Mouse (Mus musculus) kidney, adult 10 weeks (tissue): ENCODE results near the gene Tatdn2. TPM values are rescaled to one million over a fixed set of nuclear protein-coding genes. Genes with fewer than 3 reads are reported as not detected.

ENCODE experiments used
- polyA plus RNA-seq: library from polyadenylated mRNA; stranded (reverse); fragments of 350-450 nt; fragmentation: Illumina TruSeq; extraction: RNeasy Lipid Tissue Mini Kit (QIAGEN cat#74804); gene quantifications from one replicate; pipeline ENCODE4 v1.2.3, GENCODE M21; 2014; ENCODE audit warnings: low read depth, low replicate concordance

Tatdn2 gene
- 24.3 TPM for polyA plus RNA-seq

GRCm38 (mm10) chr6:113696582-113697221 lies at the start of gene Tatdn2:
Tatdn2 (plus strand) TSS chr6:113697050.

DNA sequence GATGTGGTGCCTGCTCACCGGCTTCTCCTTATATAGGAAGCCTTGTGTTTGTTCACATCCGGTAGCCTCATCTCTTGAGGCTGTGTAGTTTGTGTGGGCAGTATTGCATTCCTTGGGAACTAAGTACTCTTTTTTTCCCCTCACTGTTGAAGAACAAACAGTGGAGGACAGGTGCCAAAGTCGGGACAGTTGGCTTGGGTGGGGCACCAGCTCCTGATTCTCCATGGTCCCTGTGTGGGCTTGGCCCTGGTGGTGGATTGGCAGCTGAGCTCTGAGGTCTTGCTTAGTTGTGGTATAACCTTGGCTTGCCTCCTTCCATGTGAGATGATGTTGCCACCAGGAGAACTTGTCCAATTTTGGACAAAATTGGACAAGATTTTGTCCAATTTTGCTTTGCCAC lies 23.0 kb downstream of the Tatdn2 start, which contains the start of gene Ghrl:
Gene Ghrl (minus strand): TSS at position 3 of the 400 bp plus-strand sequence.

GRCm38 (mm10) chr6:113740236-113741217 lies 43.7 kb downstream of the Tatdn2 start, which contains the start of gene Sec13:
Sec13 (minus strand) TSS chr6:113740743.

Other genes starting within 250 kb of the Tatdn2 start
- 4.5 TPM for gene Il17re, start 238.6 kb upstream of the Tatdn2 start, polyA plus RNA-seq
- gene Il17rc, start 225.6 kb upstream of the Tatdn2 start, polyA plus RNA-seq, result 6.2 TPM
- 1.5 TPM for gene Creld1, start 213.8 kb upstream of the Tatdn2 start, polyA plus RNA-seq
- gene Prrt3, start 195.1 kb upstream of the Tatdn2 start, polyA plus RNA-seq, result not detected
- 92.6 TPM for gene Emc3, start 165.4 kb upstream of the Tatdn2 start, polyA plus RNA-seq
- gene Fancd2, start 165.4 kb upstream of the Tatdn2 start, polyA plus RNA-seq, result 0.16 TPM
- gene Fancd2os, start 96.3 kb upstream of the Tatdn2 start, polyA plus RNA-seq, result 7.1 TPM
- 46.0 TPM for gene Brk1, start 92.3 kb upstream of the Tatdn2 start, polyA plus RNA-seq
- gene Vhl, start 73.1 kb upstream of the Tatdn2 start, polyA plus RNA-seq, result 20.6 TPM
- gene Irak2, start 58.6 kb upstream of the Tatdn2 start, polyA plus RNA-seq, result 8.8 TPM
- not detected for gene Ghrl, start 22.8 kb downstream of the Tatdn2 start, polyA plus RNA-seq
- gene Sec13, start 43.7 kb downstream of the Tatdn2 start, polyA plus RNA-seq, result 21.0 TPM